Mouse (Mus musculus) lung, adult 2 months (tissue): ENCODE results near the gene Xcl1.

Source experiments
- CTCF ChIP-seq: fragments of 200-500 bp; IDR thresholded peaks from 2 replicates; pipeline ENCODE4 v1.5.1; 2011; ENCODE audit warnings: mild to moderate bottlenecking, low read length, control low read depth; ENCODE audit not compliant: insufficient read depth
- POLR2A ChIP-seq: fragments of 200-500 bp; IDR thresholded peaks from 2 replicates; pipeline ENCODE4 v1.6.1; 2011; ENCODE audit warnings: low read depth, mild to moderate bottlenecking, control low read depth, low read length, borderline replicate concordance; ENCODE audit errors: extremely low read depth

- TF ChIP-seq CTCF = no peak
- no peak for TF ChIP-seq POLR2A
These were observed 1.7 kb downstream of the Xcl1 start for GRCm38 (mm10) chr1:164933441-164934188.
